8 mouse cellular contexts compared by ENCODE assay signal in genomic region chr4:133090720-133091458, GRCm38 (mm10). TPM values are rescaled to one million over a fixed set of nuclear protein-coding genes. Genes with fewer than 3 reads are reported as not detected.
DNase-seq lines count a peak whose midpoint lies in the region; ATAC-seq lines count a peak whose summit lies in the region.

No protein-coding gene starts in this region.

- peak overlapping the region; percentile 48 for H3K27ac ChIP-seq in hindbrain, embryonic 11.5 days (ENCODE audit: low read depth, low read length)
- H3K27ac ChIP-seq in neural tube, embryonic 14.5 days (ENCODE audit: low read depth, low read length), result peak overlapping the region; percentile 85

- 45% methylated on average over 18 of the region's 18 CpGs for WGBS in hindbrain, embryonic 11.5 days
- 38% methylated on average over 18 of the region's 18 CpGs for whole genome bisulfite sequencing in neural tube, embryonic 14.5 days

- H3K36me3 ChIP-seq in hindbrain, embryonic 11.5 days (ENCODE audit: control insufficient read depth, insufficient read depth, low read length), result no peaks in the 10 kb centered on the region
- no peaks in the 10 kb centered on the region for H3K36me3 ChIP-seq in neural tube, embryonic 14.5 days (ENCODE audit: control insufficient read depth, insufficient read depth, low read length)

- peaks cover 31% of the 10 kb centered on the region for H3K4me1 ChIP-seq in hindbrain, embryonic 11.5 days (replicated peaks; ENCODE audit: control insufficient read depth, insufficient read depth, low read length)
- peaks cover 57% of the 10 kb centered on the region for H3K4me1 ChIP-seq in neural tube, embryonic 14.5 days (ENCODE audit: control insufficient read depth, insufficient read depth, low read length)

- H3K27me3 ChIP-seq in hindbrain, embryonic 11.5 days (ENCODE audit: control insufficient read depth, insufficient read depth, low read length), result no peaks in the 10 kb centered on the region; the same call in 1 of the 2 replicates
- H3K27me3 ChIP-seq in neural tube, embryonic 14.5 days (ENCODE audit: control insufficient read depth, insufficient read depth, low read length), result no peaks in the 10 kb centered on the region

- ATAC-seq in hindbrain, embryonic 11.5 days (ENCODE audit: low FRiP score), result no peak
- ATAC-seq in neural tube, embryonic 14.5 days (ENCODE audit: low read depth), result peak; percentile 18; the same call in 1 of the 2 replicates

- H3K4me2 ChIP-seq in hindbrain, embryonic 11.5 days (replicated peaks; ENCODE audit: low read depth, low read length), result no peak overlapping the region
- H3K4me2 ChIP-seq in neural tube, embryonic 14.5 days (ENCODE audit: low read depth, low read length), result no peak overlapping the region

- peak; percentile 58 for DNase-seq in adrenal gland, postnatal 10 days
- DNase-seq in adrenal gland, adult 8-10 months, result no peak
- peak; percentile 45 for DNase-seq in retina, postnatal 1 day
- DNase-seq in retina, embryonic 14.5 days (ENCODE audit: low spot score), result no peak
- peak; percentile 30 for DNase-seq in hindbrain, embryonic 11.5 days (ENCODE audit: low spot score)
- DNase-seq in liver (peak; percentile 46), MN1 (ENCODE audit: low spot score) (no peak)

- H3K4me3 ChIP-seq in hindbrain, embryonic 11.5 days (ENCODE audit: low read depth, low read length), result no peak overlapping the region
- no peak overlapping the region for H3K4me3 ChIP-seq in neural tube, embryonic 14.5 days (ENCODE audit: low read depth, low read length)

- H3K9ac ChIP-seq in hindbrain, embryonic 11.5 days (ENCODE audit: low read depth, low read length), result peak overlapping the region; percentile 37; the same call in 1 of the 2 replicates
- H3K9ac ChIP-seq in neural tube, embryonic 14.5 days (replicated peaks; ENCODE audit: low read depth, low read length), result peak overlapping the region; percentile 34

- no peaks in the 10 kb centered on the region for H3K9me3 ChIP-seq in hindbrain, embryonic 11.5 days (ENCODE audit: control insufficient read depth, low read length)
- no peaks in the 10 kb centered on the region for H3K9me3 ChIP-seq in neural tube, embryonic 14.5 days (ENCODE audit: control insufficient read depth, low read length)

RNA-seq across cellular contexts. Expression of gene Wasf2, which starts 39.4 kb away (rescaled TPM):
- 100 to 1,000 TPM; 122 to 123 TPM for total RNA-seq in adrenal gland, postnatal 10 days (2021)
- total RNA-seq in adrenal gland, adult 8-10 months (2022), result 100 to 1,000 TPM; 105 to 158 (median 133) TPM
- 34.6 and 58.4 TPM in 2 replicates for polyA plus RNA-seq in hindbrain, embryonic 11.5 days (2014; fragmentation: Nextera tagmentation; extraction: Ambion mirVana)
- polyA plus RNA-seq in neural tube, embryonic 14.5 days (2014; fragmentation: Nextera tagmentation; extraction: Ambion mirVana), result 18.5 and 19.6 TPM in 2 replicates

Comparison
In these comparisons a context has a peak if more than half of its experiments do, and no peak if none do; other contexts are left out.
1. DNase-seq: peak in adrenal gland, postnatal 10 days (single experiment), retina, postnatal 1 day (single experiment), hindbrain, embryonic 11.5 days (single experiment) and liver (single experiment); none in adrenal gland, adult 8-10 months (single experiment), retina, embryonic 14.5 days (single experiment) and MN1 (single experiment).